Mouse (Mus musculus) forebrain, embryonic 16.5 days (tissue): Measurements from ENCODE around the gene Rtl10. TPM values are rescaled to one million over a fixed set of nuclear protein-coding genes. Genes with fewer than 3 reads are reported as not detected.

Experiments used
- polyA plus RNA-seq: library from polyadenylated mRNA; unstranded; fragments of >200 nt; fragmentation: Nextera tagmentation; extraction: Ambion mirVana; gene quantifications from 2 replicates; pipeline ENCODE4 v1.2.1, GENCODE M21; 2015

Gene Rtl10
- polyA plus RNA-seq, 1 experiment from 2014 or later: 3.4 TPM

Other genes starting within 250 kb of the Rtl10 start
- 2.0 TPM in 1 of 2 replicates, not detected in the other for gene Gm49776, start 240.6 kb upstream of the Rtl10 start, polyA plus RNA-seq
- 39.2 and 40.8 TPM in 2 replicates for gene Dgcr8, start 209.7 kb upstream of the Rtl10 start, polyA plus RNA-seq
- 74.9 and 86.8 TPM in 2 replicates for gene Tango2, start 150.8 kb upstream of the Rtl10 start, polyA plus RNA-seq
- gene Arvcf, start 150.7 kb upstream of the Rtl10 start, polyA plus RNA-seq: 58.6 and 67.8 TPM in 2 replicates
- 24.0 and 27.8 TPM in 2 replicates for gene Txnrd2, start 72.5 kb upstream of the Rtl10 start, polyA plus RNA-seq
- gene Comt, start 72.0 kb upstream of the Rtl10 start, polyA plus RNA-seq: 88.8 and 98.1 TPM in 2 replicates
- gene Gnb1l, start 188 bp upstream of the Rtl10 start, polyA plus RNA-seq: 14.1 and 14.6 TPM in 2 replicates
- 0.28 and 0.56 TPM in 2 replicates for gene Tbx1, start 91.8 kb downstream of the Rtl10 start, polyA plus RNA-seq
- gene Gp1bb, start 123.5 kb downstream of the Rtl10 start, polyA plus RNA-seq: 8.0 and 9.5 TPM in 2 replicates
- gene Gm49601, start 127.5 kb downstream of the Rtl10 start, polyA plus RNA-seq: 16.9 and 23.4 TPM in 2 replicates
- 216 and 228 TPM in 2 replicates for gene Sept5, start 131.1 kb downstream of the Rtl10 start, polyA plus RNA-seq